Mouse (Mus musculus) CH12.LX (cell line): ENCODE results near the gene Zmynd8. TPM values are rescaled to one million over a fixed set of nuclear protein-coding genes. Genes with fewer than 3 reads are reported as not detected.

Experiments used
- DNase-seq: peaks from one replicate; pipeline ENCODE4 v3.0.0-alpha.2; 2013; ENCODE audit errors: extremely low read depth
- H3K27ac ChIP-seq: 2 replicates; pipeline ENCODE4 v1.5.1; 2012; ENCODE audit warnings: low read depth, mild to moderate bottlenecking, control low read depth, moderate library complexity; ENCODE audit not compliant: insufficient read depth
- H3K27me3 ChIP-seq: replicated peaks from 2 replicates; pipeline ENCODE3; 2012; ENCODE audit warnings: inconsistent platforms
- H3K36me3 ChIP-seq, 2 experiments: replicated peaks in 1 of 2; 2 replicates each; pipeline versions ENCODE3 to v1.6.1; 2012; ENCODE audit warnings: inconsistent platforms in 1 of 2, low read length in 1 of 2, mild to moderate bottlenecking in 1 of 2, mixed read lengths in 1 of 2, moderate library complexity in 1 of 2; ENCODE audit not compliant: control insufficient read depth in 1 of 2, insufficient read depth in 1 of 2
- H3K4me1 ChIP-seq, 2 experiments: 2 replicates each; pipeline ENCODE4 v1.6.1; 2012; ENCODE audit warnings: inconsistent platforms in 1 of 2, moderate library complexity in 1 of 2; ENCODE audit not compliant: insufficient read depth in 2 of 2, control insufficient read depth in 1 of 2
- H3K4me2 ChIP-seq: 2 replicates; pipeline ENCODE4 v1.6.1; 2012; ENCODE audit warnings: low read depth, mild to moderate bottlenecking, control low read depth; ENCODE audit not compliant: poor library complexity, insufficient read depth, severe bottlenecking
- H3K4me3 ChIP-seq, 3 experiments: fragments of 150-350 bp in 1 of 3; sonication (generic) in 1 of 3; replicated peaks in 1 of 3; 2 replicates each; pipeline versions ENCODE3 to v1.5.1; 2011 to 2012; ENCODE audit warnings: low read depth in 2 of 3, low read length in 2 of 3, mild to moderate bottlenecking in 2 of 3, moderate library complexity in 2 of 3, control low read depth in 1 of 3, improper control_type of control experiment in 1 of 3, inconsistent platforms in 1 of 3, mixed read lengths in 1 of 3; ENCODE audit not compliant: poor library complexity in 1 of 3
- H3K79me2 ChIP-seq: replicated peaks from 2 replicates; pipeline ENCODE4 v1.6.1; 2012; ENCODE audit warnings: mild to moderate bottlenecking, moderate library complexity; ENCODE audit not compliant: control insufficient read depth, poor library complexity, insufficient read depth, severe bottlenecking; ENCODE audit errors: extremely low read depth
- H3K9ac ChIP-seq: 2 replicates; pipeline ENCODE4 v1.6.1; 2012; ENCODE audit warnings: low read depth, mild to moderate bottlenecking, control low read depth, moderate library complexity; ENCODE audit not compliant: insufficient read depth
- H3K9me3 ChIP-seq: replicated peaks from 2 replicates; pipeline ENCODE3; 2012; ENCODE audit warnings: low read length, inconsistent platforms, mixed read lengths
- BHLHE40 ChIP-seq: IDR thresholded peaks from 2 replicates; pipeline ENCODE4 v1.6.1; 2011; ENCODE audit warnings: mild to moderate bottlenecking, low read depth, low read length, improper control_type of control experiment
- CTCF ChIP-seq, 2 experiments: IDR thresholded peaks in 1 of 2; conservative IDR thresholded peaks in 1 of 2; 2 replicates each; pipeline ENCODE4 v1.5.1; 2011 to 2012; ENCODE audit warnings: low read depth in 2 of 2, low read length in 2 of 2, improper control_type of control experiment in 1 of 2, inconsistent platforms in 1 of 2, mild to moderate bottlenecking in 1 of 2, moderate library complexity in 1 of 2
- JUN ChIP-seq: IDR thresholded peaks from 2 replicates; pipeline ENCODE4 v1.6.1; 2011; ENCODE audit warnings: low read depth, mild to moderate bottlenecking, low read length, improper control_type of control experiment, moderate library complexity; ENCODE audit not compliant: insufficient read depth
- JUND ChIP-seq: conservative IDR thresholded peaks from 2 replicates; pipeline ENCODE4 v1.6.1; 2011; ENCODE audit warnings: low read depth, low read length, improper control_type of control experiment
- KAT2A ChIP-seq: IDR thresholded peaks from 2 replicates; pipeline ENCODE4 v1.6.1; 2012; ENCODE audit warnings: low read length, improper control_type of control experiment, inconsistent platforms; ENCODE audit not compliant: insufficient replicate concordance
- MAFK ChIP-seq: IDR thresholded peaks from 2 replicates; pipeline ENCODE4 v1.6.1; 2011; ENCODE audit warnings: low read length, improper control_type of control experiment; ENCODE audit not compliant: insufficient replicate concordance
- MAX ChIP-seq: IDR thresholded peaks from 2 replicates; pipeline ENCODE4 v1.6.1; 2011; ENCODE audit warnings: low read length, improper control_type of control experiment
- MAZ ChIP-seq: IDR thresholded peaks from 2 replicates; pipeline ENCODE4 v1.6.1; 2012; ENCODE audit warnings: low read depth, mild to moderate bottlenecking, inconsistent platforms, low read length, improper control_type of control experiment, moderate library complexity
- MYC ChIP-seq: IDR thresholded peaks from 2 replicates; pipeline ENCODE4 v1.6.1; 2011; ENCODE audit warnings: low read depth, mild to moderate bottlenecking, improper control_type of control experiment, low read length
- NELFE ChIP-seq: IDR thresholded peaks from 2 replicates; pipeline ENCODE4 v1.6.1; 2011; ENCODE audit warnings: low read depth, low read length, improper control_type of control experiment
- NRF1 ChIP-seq: IDR thresholded peaks from 2 replicates; pipeline ENCODE4 v1.6.1; 2014; ENCODE audit warnings: low read depth, mild to moderate bottlenecking, inconsistent platforms, low read length, improper control_type of control experiment, moderate library complexity
- PAX5 ChIP-seq: IDR thresholded peaks from 2 replicates; pipeline ENCODE4 v1.6.1; 2012; ENCODE audit warnings: low read length, inconsistent platforms, mixed read lengths
- RCOR1 ChIP-seq: conservative IDR thresholded peaks from 2 replicates; pipeline ENCODE4 v1.6.1; 2012; ENCODE audit warnings: low read depth, mild to moderate bottlenecking, inconsistent platforms, low read length, improper control_type of control experiment
- SMC3 ChIP-seq: IDR thresholded peaks from 2 replicates; pipeline ENCODE4 v1.6.1; 2011; ENCODE audit warnings: low read depth, low read length, improper control_type of control experiment
- TBP ChIP-seq: conservative IDR thresholded peaks from 2 replicates; pipeline ENCODE4 v1.6.1; 2011; ENCODE audit warnings: low read depth, low read length, improper control_type of control experiment
- ZC3H11A ChIP-seq: IDR thresholded peaks from 2 replicates; pipeline ENCODE4 v1.6.1; 2012; ENCODE audit warnings: low read depth, mild to moderate bottlenecking, inconsistent platforms, low read length, improper control_type of control experiment
- ZNF384 ChIP-seq: IDR thresholded peaks from 2 replicates; pipeline ENCODE4 v1.6.1; 2012; ENCODE audit warnings: low read depth, low read length, improper control_type of control experiment, inconsistent platforms
- dilution Hi-C: fragments of 300-500 bp; cut with MboI; formaldehyde crosslinking; loops from 2 replicates; pipeline ENCODE4 v1.14.3; 2020; ENCODE audit warnings: low sequenced_read_pairs; ENCODE audit not compliant: extremely low pct_unique_long_range_greater_than_20kb, extremely low pct_ligation_motif_present
- in situ Hi-C: fragments of 300-500 bp; cut with MboI; formaldehyde crosslinking; loops from 3 replicates; pipeline ENCODE4 v1.14.3; 2019; ENCODE audit warnings: low sequenced_read_pairs, low pct_ligation_motif_present, low pct_unique_long_range_greater_than_20kb, mixed read lengths
- polyA plus RNA-seq: library from polyadenylated mRNA; unstranded; fragments of >175 nt; gene quantifications from 2 replicates; pipeline ENCODE4 v1.2.1, GENCODE M21; 2012; ENCODE audit warnings: low read depth; ENCODE audit not compliant: insufficient read length
- total RNA-seq, 2 experiments: library from RNA; depleted of rRNA; stranded (reverse); fragments of 300-350 nt in 1 of 2; fragments of >200 nt in 1 of 2; gene quantifications; 2 replicates each; pipeline ENCODE4 v1.2.3; 2012 to 2014

The Zmynd8 gene
- total and polyA plus RNA-seq, 3 experiments: 33.6 to 84.5 (median 35.1) TPM

GRCm38 (mm10) chr2:165820504-165821095 is 78.2 kb downstream of the Zmynd8 start:
- Histone ChIP-seq H3K4me2 (no peak overlapping the region), H3K79me2 (peaks cover 22% of the 10 kb centered on the region), H3K4me3 (no peak overlapping the region), H3K36me3 (peaks cover 93 to 99% of the 10 kb centered on the region in 2 experiments), H3K27ac (no peak overlapping the region), H3K4me1 (peaks cover 0 to 41% of the 10 kb centered on the region in 2 experiments; a peak in 3 of 4 replicates), H3K9me3 (no peaks in the 10 kb centered on the region), H3K27me3 (no peaks in the 10 kb centered on the region), H3K9ac (no peak overlapping the region)
- TF ChIP-seq ZNF384 (no peak), TBP (no peak), JUN (no peak), NRF1 (no peak), NELFE (no peak), SMC3 (no peak), JUND (no peak), BHLHE40 (no peak), MAZ (no peak)
- in situ Hi-C loops (loop anchor here (5.0 kb wide), 1 partner anchor 92 kb away; no protein-coding TSS in a partner anchor), dilution Hi-C loops (no loop called here)
- DNase-seq: no peak

- Histone ChIP-seq H3K36me3 (peaks cover 91 to 98% of the 10 kb centered on the region in 2 experiments), H3K9me3 (no peaks in the 10 kb centered on the region), H3K4me2 (no peak overlapping the region), H3K4me3 (no peak overlapping the region), H3K27me3 (no peaks in the 10 kb centered on the region), H3K9ac (no peak overlapping the region), H3K4me1 (peaks cover 0 to 45% of the 10 kb centered on the region in 2 experiments; a peak in 3 of 4 replicates), H3K79me2 (peaks cover 19% of the 10 kb centered on the region), H3K27ac (no peak overlapping the region)
- TF ChIP-seq JUN: no peak
- TF ChIP-seq MAX: no peak
- no peak for TF ChIP-seq MAZ
- TF ChIP-seq RCOR1: no peak
- no peak for TF ChIP-seq MAFK
- no peak for TF ChIP-seq BHLHE40
- TF ChIP-seq NRF1: no peak
- TF ChIP-seq MYC: no peak
- no peak for TF ChIP-seq ZC3H11A
- TF ChIP-seq JUND: no peak
- no peak for TF ChIP-seq CTCF (conservative IDR thresholded peaks at IDR 0.05 in 1 of 2, IDR thresholded peaks at IDR 0.05 in 1 of 2; ENCODE audit: low read depth in 2 of 2, low read length in 2 of 2)
- no peak for TF ChIP-seq PAX5
- TF ChIP-seq KAT2A: no peak
- no peak for TF ChIP-seq SMC3
- in situ Hi-C loops (loop anchor here (5.0 kb wide), 1 partner anchor 92 kb away; no protein-coding TSS in a partner anchor), dilution Hi-C loops (no loop called here)
- no peak for DNase-seq
Measured at GRCm38 (mm10) chr2:165820073-165820472, 78.7 kb downstream of the Zmynd8 start.
